Mouse (Mus musculus): ENCODE data around the gene Kcnmb2. TPM values are rescaled to one million over a fixed set of nuclear protein-coding genes. Genes with fewer than 3 reads are reported as not detected.

The Kcnmb2 gene
- polyA plus RNA-seq, 1 experiment = not detected

- Histone ChIP-seq H3K27ac (ENCODE audit: insufficient read depth, low read depth, low read length) (no peak overlapping the region), H3K4me3 (ENCODE audit: insufficient read depth, low read depth, low read length) (no peak overlapping the region), H3K4me1 (ENCODE audit: control insufficient read depth, insufficient read depth, low read length) (peaks cover 7% of the 10 kb centered on the region; the same call in 1 of the 2 replicates)
- 51% methylated on average over 5 of the region's 5 CpGs for WGBS
- TF ChIP-seq POLR2A (IDR thresholded peaks at IDR 0.05; ENCODE audit: insufficient read depth, low read depth, low read length) (no peak), CTCF (IDR thresholded peaks at IDR 0.05; ENCODE audit: insufficient read depth, low read depth, low read length) (no peak)
Measured at GRCm38 (mm10) chr3:32236766-32237165, 334.5 kb downstream of the Kcnmb2 start.
